Mouse (Mus musculus) cerebellum, adult 9-11 months (tissue): ENCODE data around the gene March4.

ENCODE experiments used
- DNase-seq: peaks from one replicate; pipeline ENCODE4 v3.0.0; 2022

March4 gene

GRCm38 (mm10) chr1:72380544-72380943 lies 156.2 kb downstream of the March4 start:
- DNase-seq: no peak

- no peak for DNase-seq
Measured at GRCm38 (mm10) chr1:72379752-72380353, 156.9 kb downstream of the March4 start.

GRCm38 (mm10) chr1:72378151-72378550 lies 158.6 kb downstream of the March4 start:
- DNase-seq: no peak
